Mouse (Mus musculus) urinary bladder, adult 18-20 months (tissue): ENCODE measurements around the gene Gpr152.
"Not testable (repeated sequence)": the region's sequence is repeated elsewhere in the genome, so short reads cannot be mapped to it uniquely, and the experiment has no call there.

ENCODE experiments used
- DNase-seq, 2 experiments: peaks; one replicate each; pipeline ENCODE4 v3.0.0; 2022; ENCODE audit warnings: low spot score in 2 of 2, mixed read lengths in 2 of 2

Gene Gpr152

DNA sequence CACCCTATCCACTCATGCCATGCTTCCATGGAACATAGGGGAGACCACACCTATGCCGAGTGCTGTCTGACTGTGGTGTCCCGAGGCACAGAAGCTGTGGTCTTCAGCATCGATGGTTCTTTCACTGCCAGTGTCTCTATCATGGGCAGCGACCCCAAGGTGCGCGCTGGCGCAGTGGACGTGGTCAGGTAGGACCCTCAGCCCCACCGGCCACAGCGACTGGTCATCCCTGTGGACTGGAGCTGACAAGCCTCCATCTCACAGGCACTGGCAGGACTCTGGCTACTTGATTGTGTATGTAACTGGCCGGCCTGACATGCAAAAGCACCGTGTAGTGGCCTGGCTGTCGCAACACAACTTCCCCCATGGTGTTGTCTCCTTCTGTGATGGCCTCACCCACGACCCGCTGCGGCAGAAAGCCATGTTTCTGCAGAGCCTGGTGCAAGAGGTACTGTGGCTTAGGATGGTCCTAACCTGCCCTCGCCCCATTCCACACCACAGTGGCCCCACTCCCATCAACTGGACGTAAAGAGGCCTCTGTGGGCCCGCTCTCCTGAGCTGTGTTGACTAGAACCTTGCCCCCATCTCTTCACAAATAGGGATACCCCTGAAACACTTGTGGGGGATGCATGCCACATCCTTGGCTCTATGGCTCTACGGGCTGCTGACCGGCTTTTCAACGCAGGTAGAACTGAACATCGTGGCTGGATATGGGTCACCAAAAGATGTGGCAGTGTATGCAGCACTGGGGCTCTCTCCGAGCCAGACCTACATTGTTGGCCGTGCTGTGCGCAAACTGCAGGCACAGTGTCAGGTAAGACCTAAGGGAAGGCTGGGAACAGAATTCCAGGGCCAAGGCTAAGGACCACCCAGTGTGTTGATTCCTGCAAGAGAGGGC lies 27.3 kb upstream of the Gpr152 start:
- no peak for DNase-seq

GRCm38 (mm10) chr19:4113186-4113805 lies 26.3 kb upstream of the Gpr152 start:
- DNase-seq = peak; percentile 52 to 74

DNA sequence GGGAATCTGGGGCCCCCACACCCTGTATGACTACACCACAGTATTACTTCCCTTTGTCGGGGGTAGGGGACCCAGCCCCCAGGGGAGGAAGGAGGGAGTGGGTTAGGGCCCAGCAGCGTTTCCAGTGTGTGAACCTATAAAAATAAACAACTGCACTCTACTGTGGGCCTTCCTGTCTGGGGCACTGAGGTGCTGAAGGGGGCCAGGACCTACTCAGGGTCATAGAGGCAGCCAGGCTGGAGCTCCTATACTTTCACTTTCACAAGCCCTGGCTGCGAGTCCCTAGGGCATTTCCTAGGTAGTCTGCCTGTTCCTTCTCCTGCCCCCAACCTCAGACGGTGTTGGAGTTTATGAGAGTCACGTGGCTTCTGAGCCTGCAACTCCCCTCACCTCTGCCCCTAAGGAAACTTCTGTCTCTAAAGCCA lies 25.8 kb upstream of the Gpr152 start:
- no peak for DNase-seq

GRCm38 (mm10) chr19:4114551-4114950 lies 25.0 kb upstream of the Gpr152 start:
- no peak for DNase-seq

GRCm38 (mm10) chr19:4115144-4115543 lies 24.4 kb upstream of the Gpr152 start:
- DNase-seq = no peak

- no peak for DNase-seq
Observed at GRCm38 (mm10) chr19:4115816-4116215, 23.8 kb upstream of the Gpr152 start.

DNA sequence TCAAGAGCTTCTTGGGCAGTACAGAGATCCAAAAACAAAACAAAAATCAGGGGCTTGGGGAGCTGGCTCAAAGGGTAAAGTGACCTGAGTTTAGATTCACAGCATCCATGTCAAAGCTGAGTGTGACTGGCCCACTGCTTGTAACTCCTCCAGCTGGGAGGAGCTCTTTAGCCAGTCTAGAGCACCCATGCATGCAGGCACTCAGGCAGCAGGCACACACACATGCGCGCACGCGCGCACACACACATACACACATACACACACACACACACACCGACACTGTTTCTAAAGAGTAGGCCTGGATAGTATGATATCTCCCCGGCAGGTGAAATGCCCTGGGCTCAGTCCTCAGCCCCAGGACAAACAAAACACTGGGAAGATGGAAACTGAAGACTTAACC lies 22.6 kb upstream of the Gpr152 start:
- DNase-seq = no peak

DNA sequence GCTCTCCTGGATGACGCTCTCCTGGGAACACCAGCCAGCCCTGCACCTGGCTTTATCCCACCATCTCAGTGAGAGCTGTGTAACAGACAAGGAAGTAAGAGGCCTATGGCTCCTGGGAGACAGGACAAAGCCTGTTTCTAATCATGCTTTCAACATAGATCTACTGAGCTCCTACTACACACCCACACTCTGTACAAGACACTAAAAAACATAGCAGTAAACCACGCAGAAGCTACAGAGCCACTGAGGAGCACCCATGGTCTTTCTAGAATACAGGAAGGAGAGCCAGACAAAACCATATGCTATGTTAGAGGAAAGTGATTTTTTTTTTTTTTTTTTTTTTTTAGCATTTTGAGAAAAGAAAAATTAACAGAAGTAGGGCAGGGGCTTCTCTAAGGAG lies 21.2 kb upstream of the Gpr152 start:
- no peak for DNase-seq

DNA sequence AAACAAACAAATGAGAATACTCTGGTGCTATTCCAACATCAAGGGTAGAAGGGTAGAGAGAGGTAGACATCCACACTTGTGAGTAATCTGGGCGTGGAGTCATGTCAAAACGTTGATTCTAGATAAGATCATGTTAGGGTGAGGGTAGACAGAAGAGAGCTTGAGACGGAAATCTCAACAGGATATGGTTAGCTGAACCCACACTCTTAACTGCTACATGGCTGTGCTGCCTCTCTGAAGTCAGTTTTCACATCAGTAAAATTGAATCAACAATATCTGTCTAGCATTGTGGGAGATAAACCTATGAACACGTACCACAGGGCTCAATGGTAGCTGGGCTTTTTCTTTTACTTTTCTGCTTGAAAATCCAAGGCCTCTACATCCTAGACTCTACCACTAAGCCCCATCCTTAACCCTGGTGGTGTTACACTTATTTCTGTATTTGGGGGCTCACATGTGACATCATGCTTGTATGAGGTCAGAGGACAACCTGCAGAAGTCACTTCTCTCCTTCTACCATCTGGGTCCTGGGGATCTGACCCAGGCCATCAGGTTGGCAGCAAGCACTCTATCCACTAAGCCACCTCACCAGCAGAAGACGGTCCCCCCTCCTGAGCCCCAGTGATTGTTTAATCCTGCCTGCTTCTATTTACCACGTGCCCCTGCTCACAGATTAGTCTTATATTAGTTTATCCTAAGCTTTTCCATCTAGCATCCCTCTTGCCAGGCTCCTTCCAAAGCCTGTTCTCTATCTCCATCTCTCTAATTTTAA lies 19.7 kb upstream of the Gpr152 start:
- no peak for DNase-seq

DNA sequence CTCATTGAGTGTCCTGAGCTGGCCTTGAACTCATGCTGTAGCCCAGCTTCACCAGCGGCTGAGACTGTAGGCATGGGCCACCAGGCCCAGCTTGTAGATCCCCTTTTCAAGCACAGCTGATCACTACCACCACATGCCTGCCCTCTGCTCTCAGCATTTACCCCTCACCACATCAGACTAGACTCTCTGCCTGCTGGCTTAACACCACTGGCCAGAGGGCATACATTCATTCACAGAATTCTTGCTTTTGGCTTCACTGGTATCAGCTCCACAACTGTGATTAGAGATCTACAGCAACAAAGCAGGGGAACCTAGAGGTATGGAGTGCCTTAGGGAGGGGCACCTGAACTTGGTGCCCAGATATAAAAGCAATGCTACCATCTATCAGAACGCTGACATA lies 19.1 kb upstream of the Gpr152 start:
- no peak for DNase-seq

- peak; percentile 96 to 98 for DNase-seq
Observed at GRCm38 (mm10) chr19:4121097-4121805, 18.3 kb upstream of the Gpr152 start.

- DNase-seq = not testable (repeated sequence)
Observed at GRCm38 (mm10) chr19:4121896-4122295, 17.7 kb upstream of the Gpr152 start.

DNA sequence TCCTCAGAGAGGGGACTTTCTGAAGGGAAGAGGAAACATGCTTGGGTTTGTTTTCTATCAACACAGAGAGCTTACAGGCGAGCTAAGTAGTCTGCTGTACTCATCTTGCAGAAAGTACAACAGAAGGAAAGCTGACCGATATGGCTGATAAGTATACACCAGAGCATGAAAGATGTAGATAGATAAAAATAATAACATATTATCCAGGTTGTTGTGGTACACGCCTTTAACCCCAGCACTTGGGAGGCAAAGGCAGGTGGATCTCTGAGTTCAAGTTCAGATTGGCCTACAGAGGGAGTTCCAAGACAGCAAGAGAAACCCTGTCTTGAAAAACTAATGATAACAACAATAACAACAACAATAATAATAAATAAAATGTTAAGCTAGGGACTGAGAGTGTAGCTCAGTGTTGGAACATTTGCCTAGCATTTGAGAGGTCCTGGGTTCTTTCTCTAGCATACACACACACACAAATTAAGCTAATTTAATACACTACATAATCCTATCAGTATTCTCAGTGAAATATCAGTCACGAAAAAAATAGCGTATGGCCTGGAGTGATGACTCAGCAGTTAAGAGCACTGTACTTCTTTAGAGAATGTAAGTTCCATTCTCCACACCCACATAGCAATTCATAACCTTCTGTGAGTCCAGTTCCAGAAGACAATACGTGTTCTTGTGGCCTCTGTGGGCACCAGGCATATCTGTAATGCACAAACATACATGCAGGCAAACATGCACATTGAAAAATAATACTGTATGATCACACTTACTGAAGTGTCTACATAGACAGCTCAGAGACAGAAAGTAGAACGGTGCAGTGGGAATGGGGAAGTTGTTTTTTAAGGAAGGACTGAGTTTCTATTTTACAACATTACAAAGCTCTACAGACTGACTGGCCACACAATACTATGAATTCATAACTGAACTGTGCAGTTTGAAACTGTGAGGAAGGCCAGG lies 16.9 kb upstream of the Gpr152 start:
- DNase-seq = no peak

DNA sequence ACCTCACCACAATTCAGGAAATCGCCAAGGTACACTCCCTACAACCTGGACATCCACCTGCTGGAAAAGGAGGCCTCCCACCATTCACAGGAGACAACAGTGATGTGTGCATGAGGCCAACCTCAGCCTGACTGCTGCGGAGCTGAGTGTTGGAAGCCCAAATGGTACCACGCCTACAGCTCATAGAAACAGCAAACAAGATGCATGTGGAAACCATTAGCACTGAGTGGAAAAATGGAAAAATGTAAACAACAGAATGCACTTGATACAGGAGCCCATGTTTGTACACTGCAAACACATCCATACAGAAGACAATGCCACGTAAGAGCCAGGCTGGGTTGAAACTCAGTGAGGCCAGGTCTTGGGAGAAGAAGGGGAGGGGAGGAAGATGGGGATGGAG lies 15.2 kb upstream of the Gpr152 start:
- DNase-seq = no peak

DNA sequence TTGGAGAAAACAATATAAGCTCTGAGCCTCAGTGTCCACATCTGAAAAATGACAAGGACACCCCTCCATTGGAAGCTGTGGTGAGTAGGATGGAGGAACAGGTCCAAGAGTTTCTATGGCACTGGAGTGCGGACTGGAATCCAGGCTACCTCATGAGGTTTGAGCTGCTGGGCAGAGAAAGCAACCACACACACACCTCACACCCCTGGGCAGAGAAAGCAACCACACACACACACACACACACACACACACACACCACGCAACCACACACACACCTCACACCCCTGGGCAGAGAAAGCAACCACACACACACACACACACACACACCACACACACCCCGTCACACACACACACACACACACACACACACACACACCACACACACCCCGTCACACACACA lies 14.3 kb upstream of the Gpr152 start:
- not testable (repeated sequence) for DNase-seq

- DNase-seq = peak; percentile 97 to 98
Observed at GRCm38 (mm10) chr19:4125741-4126696, 13.6 kb upstream of the Gpr152 start, which contains the start of gene Aip. Gene Aip (minus strand): TSS chr19:4125858.

DNA sequence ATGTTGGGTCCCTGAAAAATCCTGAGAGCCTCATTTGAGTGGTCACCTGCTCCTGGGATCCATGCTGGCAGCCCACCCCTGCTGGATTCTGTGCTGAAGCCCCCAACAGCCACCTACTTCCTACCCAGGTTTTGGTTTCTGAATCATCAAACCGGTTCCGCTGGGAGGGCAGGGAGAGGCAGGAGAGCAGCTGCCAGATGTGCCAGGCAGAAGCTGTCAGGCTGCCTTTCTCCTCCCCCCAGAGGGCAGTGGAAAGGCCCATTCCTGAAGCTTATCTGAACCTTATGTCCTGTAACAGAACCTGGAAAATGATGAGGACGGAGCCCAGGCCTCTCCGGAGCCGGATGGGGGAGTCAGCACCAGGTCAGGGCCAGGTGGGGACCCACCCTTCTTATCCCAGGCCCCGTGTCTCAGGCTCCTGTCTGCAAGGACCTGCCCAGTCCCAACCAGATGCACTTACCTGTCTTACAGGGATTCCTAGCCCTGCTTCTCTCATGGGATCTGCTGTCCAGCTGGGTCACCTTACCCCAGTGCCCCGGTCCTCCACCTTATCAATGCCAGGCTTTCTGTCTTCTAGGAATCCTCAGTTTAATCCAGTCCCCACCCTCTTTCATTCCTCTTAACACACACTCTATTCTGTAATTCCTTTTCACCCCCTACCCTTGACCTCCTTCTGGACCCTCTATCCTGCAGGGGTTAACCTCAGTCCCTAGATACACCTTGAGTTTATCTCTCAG lies 12.7 kb upstream of the Gpr152 start:
- DNase-seq = peak; percentile 45 to 67

- no peak for DNase-seq
Observed at GRCm38 (mm10) chr19:4129462-4129861, 10.1 kb upstream of the Gpr152 start.

DNA sequence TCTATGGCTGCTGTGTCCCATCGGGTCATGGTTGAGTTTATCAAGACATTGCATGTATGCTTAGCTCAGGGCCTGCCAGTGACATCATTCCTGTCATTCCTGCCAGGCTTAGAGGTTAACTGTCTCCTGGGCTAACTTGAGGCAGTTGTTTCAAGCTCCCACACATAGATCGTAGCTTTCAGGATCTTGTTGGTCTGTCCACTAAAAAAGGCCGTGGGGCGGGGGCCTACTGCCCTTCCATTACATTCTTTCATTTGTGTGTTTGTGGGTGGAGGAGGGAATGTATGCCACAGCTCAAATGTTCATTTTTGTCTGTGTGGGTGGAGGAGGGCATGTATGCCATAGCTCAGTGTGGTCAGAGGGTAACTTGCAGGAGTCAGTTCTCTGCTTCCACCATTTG lies 9.5 kb upstream of the Gpr152 start:
- no peak for DNase-seq
